Mouse (Mus musculus) olfactory bulb, adult 2 months (tissue): ENCODE measurements at regions not wholly inside any gene's neighbourhood (a gene's known extent, or its start where the extent isn't known, plus 50 kb on each side); places are given as distances from the start of the nearest gene placed in this dataset.

Experiments used
- CTCF ChIP-seq: fragments of 200-500 bp; IDR thresholded peaks from 2 replicates; pipeline ENCODE4 v1.5.1; 2012; ENCODE audit warnings: low read depth, mild to moderate bottlenecking, low read length, moderate library complexity; ENCODE audit not compliant: insufficient read depth
- POLR2A ChIP-seq: fragments of 200-500 bp; IDR thresholded peaks from 2 replicates; pipeline ENCODE4 v1.6.1; 2012; ENCODE audit warnings: mild to moderate bottlenecking, low read depth, low read length, moderate library complexity; ENCODE audit not compliant: insufficient read depth

DNA sequence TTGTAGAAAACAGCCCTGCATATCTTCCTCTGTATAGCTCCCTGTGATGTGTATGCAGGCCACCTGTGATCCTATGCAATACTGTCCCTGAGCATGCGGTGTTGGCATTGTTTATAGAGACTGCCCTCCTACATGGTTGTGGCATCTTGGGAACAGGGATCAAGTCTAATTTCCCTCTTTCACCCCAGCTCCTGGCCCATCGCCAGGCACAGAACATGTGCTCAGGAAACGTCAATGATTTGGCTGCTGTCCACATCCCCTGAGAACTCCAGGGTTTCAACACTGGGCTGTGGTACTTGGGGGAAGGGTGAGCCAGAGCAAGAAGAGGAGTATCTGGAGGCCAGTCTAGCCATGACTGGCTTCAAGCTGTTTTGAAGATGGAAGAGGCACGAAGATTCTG is 68.5 kb downstream of the Hoxc4 start:
- TF ChIP-seq CTCF (no peak), POLR2A (no peak)
